Mouse (Mus musculus) ES-Bruce4 (cell line): Measurements from ENCODE around the gene Fgfr2.

Experiments used
- CTCF ChIP-seq: IDR thresholded peaks from one replicate; pipeline ENCODE4 v1.8.1; 2011; ENCODE audit warnings: low read depth, low read length
- POLR2A ChIP-seq: IDR thresholded peaks from one replicate; pipeline ENCODE4 v1.8.1; 2011; ENCODE audit warnings: low read length; ENCODE audit not compliant: insufficient read depth

- no peak for TF ChIP-seq CTCF
- no peak for TF ChIP-seq POLR2A
Observed at GRCm38 (mm10) chr7:131807257-131807656, 1315.9 kb downstream of the Fgfr2 start.
